Mouse (Mus musculus) liver, embryonic 12.5 days (tissue): ENCODE measurements around the gene Zbtb20. TPM values are rescaled to one million over a fixed set of nuclear protein-coding genes. Genes with fewer than 3 reads are reported as not detected.
A peak's percentile ranks its signal among the peaks of the same experiment; 100 is the strongest.

ENCODE experiments used
- ATAC-seq: fragments of 200-750 bp; cut with Nextera tagmentation; 2 replicates; pipeline ENCODE4 v1.8.0; 2017; ENCODE audit warnings: moderate number of reproducible peaks, mild to moderate bottlenecking, moderate library complexity
- H3K27ac ChIP-seq: fragments of 300-500 bp; sonication (generic); 2 replicates; pipeline ENCODE4 v1.5.1; 2016; ENCODE audit warnings: mild to moderate bottlenecking
- H3K27me3 ChIP-seq: fragments of 300-500 bp; sonication (generic); replicated peaks from 2 replicates; pipeline ENCODE4 v1.6.1; 2016; ENCODE audit warnings: mild to moderate bottlenecking, moderate library complexity
- H3K36me3 ChIP-seq: fragments of 300-500 bp; sonication (generic); 2 replicates; pipeline ENCODE4 v1.6.1; 2016; ENCODE audit warnings: mild to moderate bottlenecking, moderate library complexity
- H3K4me1 ChIP-seq: fragments of 300-500 bp; sonication (generic); 2 replicates; pipeline ENCODE4 v1.6.1; 2016
- H3K4me2 ChIP-seq: fragments of 300-500 bp; sonication (generic); 2 replicates; pipeline ENCODE4 v1.6.1; 2016; ENCODE audit warnings: mild to moderate bottlenecking, moderate library complexity
- H3K4me3 ChIP-seq: fragments of 300-500 bp; sonication (generic); 2 replicates; pipeline ENCODE4 v1.5.1; 2016; ENCODE audit warnings: mild to moderate bottlenecking, moderate library complexity
- H3K9ac ChIP-seq: fragments of 300-500 bp; sonication (generic); 2 replicates; pipeline ENCODE4 v1.6.1; 2016; ENCODE audit warnings: mild to moderate bottlenecking, moderate library complexity
- H3K9me3 ChIP-seq: fragments of 300-500 bp; sonication (generic); replicated peaks from 2 replicates; pipeline ENCODE4 v1.6.1; 2016; ENCODE audit warnings: mild to moderate bottlenecking, moderate library complexity
- WGBS: fragments of 180-500 bp; shearing (Covaris S2); methylation state at CpG from one replicate; pipeline ENCODE4 v1.1.7; 2016; ENCODE audit not compliant: insufficient replicate concordance; 5-methylcytosine and 5-hydroxymethylcytosine counted together
- polyA plus RNA-seq: library from polyadenylated mRNA; unstranded; fragments of >200 nt; fragmentation: Nextera tagmentation; extraction: Ambion mirVana; gene quantifications from 2 replicates; pipeline ENCODE4 v1.2.1, GENCODE M21; 2016

The Zbtb20 gene
- polyA plus RNA-seq, 1 experiment from 2014 or later: 3.8 TPM

GRCm38 (mm10) chr16:43545261-43545660 lies 669.6 kb downstream of the Zbtb20 start:
- Histone ChIP-seq H3K36me3 (no peaks in the 10 kb centered on the region), H3K4me1 (peaks cover 5% of the 10 kb centered on the region; the same call in 1 of the 2 replicates), H3K9me3 (no peaks in the 10 kb centered on the region), H3K9ac (no peak overlapping the region), H3K4me3 (no peak overlapping the region), H3K27ac (no peak overlapping the region), H3K4me2 (no peak overlapping the region), H3K27me3 (no peaks in the 10 kb centered on the region)
- WGBS: 55% methylated on average over 4 of the region's 4 CpGs
- no peak for ATAC-seq

- Histone ChIP-seq H3K4me3 (no peak overlapping the region), H3K27ac (no peak overlapping the region), H3K9me3 (no peaks in the 10 kb centered on the region), H3K36me3 (no peaks in the 10 kb centered on the region), H3K4me2 (peak overlapping the region; percentile 10), H3K4me1 (peaks cover 5% of the 10 kb centered on the region; the same call in 1 of the 2 replicates), H3K27me3 (no peaks in the 10 kb centered on the region), H3K9ac (no peak overlapping the region)
- no peak for ATAC-seq
- 37% methylated on average over 19 of the region's 19 CpGs for WGBS
These were observed 671.9 kb downstream of the Zbtb20 start for GRCm38 (mm10) chr16:43547323-43548180.

- Histone ChIP-seq H3K4me3 (no peak overlapping the region), H3K4me2 (no peak overlapping the region), H3K4me1 (peaks cover 5% of the 10 kb centered on the region; the same call in 1 of the 2 replicates), H3K9ac (no peak overlapping the region), H3K27me3 (no peaks in the 10 kb centered on the region), H3K9me3 (no peaks in the 10 kb centered on the region), H3K36me3 (no peaks in the 10 kb centered on the region), H3K27ac (no peak overlapping the region)
- ATAC-seq: no peak
- WGBS: 61% methylated on average over 5 of the region's 5 CpGs
These were observed 673.1 kb downstream of the Zbtb20 start for GRCm38 (mm10) chr16:43548774-43549173.

GRCm38 (mm10) chr16:43549425-43550089 lies 673.9 kb downstream of the Zbtb20 start:
- Histone ChIP-seq H3K27me3 (no peaks in the 10 kb centered on the region), H3K4me2 (no peak overlapping the region), H3K9me3 (no peaks in the 10 kb centered on the region), H3K36me3 (no peaks in the 10 kb centered on the region), H3K27ac (no peak overlapping the region), H3K4me3 (no peak overlapping the region), H3K9ac (no peak overlapping the region), H3K4me1 (peaks cover 5% of the 10 kb centered on the region; the same call in 1 of the 2 replicates)
- no peak for ATAC-seq
- 53% methylated on average over 9 of the region's 9 CpGs for WGBS

DNA sequence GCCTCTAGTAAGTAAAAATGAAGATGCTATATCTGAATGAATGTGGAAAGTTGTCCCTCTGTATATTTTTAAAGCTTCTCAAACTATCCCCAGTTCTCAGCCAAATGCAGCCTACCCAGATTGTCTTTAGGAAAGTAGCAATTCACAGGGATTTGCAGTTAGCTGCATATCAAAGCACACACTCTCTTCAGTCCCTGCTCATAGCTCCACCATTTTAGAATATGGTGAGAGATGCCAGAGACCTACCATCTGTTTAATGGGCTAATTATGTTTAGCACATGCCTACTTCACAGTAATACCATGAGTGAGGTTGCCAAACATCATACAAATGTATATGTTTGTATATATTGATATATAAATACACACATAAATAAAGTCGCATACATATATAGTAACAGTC lies 676.8 kb downstream of the Zbtb20 start:
- H3K36me3 ChIP-seq: no peaks in the 10 kb centered on the region
- H3K4me3 ChIP-seq: no peak overlapping the region
- 89% methylated on average over 1 of the region's 1 CpGs for WGBS
- no peak for ATAC-seq
- H3K4me2 ChIP-seq: no peak overlapping the region
- peaks cover 5% of the 10 kb centered on the region; the same call in 1 of the 2 replicates for H3K4me1 ChIP-seq
- H3K9me3 ChIP-seq: no peaks in the 10 kb centered on the region
- H3K27ac ChIP-seq: no peak overlapping the region
- H3K27me3 ChIP-seq: no peaks in the 10 kb centered on the region
- H3K9ac ChIP-seq: no peak overlapping the region

DNA sequence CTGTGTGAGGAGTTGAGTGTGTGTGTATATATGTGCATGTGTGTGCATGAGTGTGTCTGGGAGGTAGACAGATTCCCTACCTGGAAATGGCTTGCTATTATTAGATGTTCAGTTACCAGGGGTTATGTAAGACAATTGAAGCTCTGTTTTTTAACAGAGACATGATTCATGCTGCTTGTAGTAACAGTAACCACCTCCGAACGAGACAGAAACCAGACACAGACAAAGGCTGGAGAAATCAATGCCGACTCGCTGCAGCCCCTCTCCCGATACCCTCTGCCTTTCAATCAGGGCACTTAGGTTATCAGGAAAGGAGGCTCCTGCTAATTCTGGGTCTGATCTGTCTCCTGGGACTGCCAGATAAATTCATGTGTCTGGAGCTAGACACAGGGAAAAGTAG lies 681.7 kb downstream of the Zbtb20 start:
- no peak overlapping the region for H3K27ac ChIP-seq
- 44% methylated on average over 5 of the region's 5 CpGs for WGBS
- no peaks in the 10 kb centered on the region for H3K36me3 ChIP-seq
- no peak overlapping the region for H3K9ac ChIP-seq
- no peaks in the 10 kb centered on the region for H3K9me3 ChIP-seq
- H3K27me3 ChIP-seq: no peaks in the 10 kb centered on the region
- ATAC-seq: no peak
- H3K4me3 ChIP-seq: no peak overlapping the region
- H3K4me2 ChIP-seq: no peak overlapping the region
- no peaks in the 10 kb centered on the region for H3K4me1 ChIP-seq

DNA sequence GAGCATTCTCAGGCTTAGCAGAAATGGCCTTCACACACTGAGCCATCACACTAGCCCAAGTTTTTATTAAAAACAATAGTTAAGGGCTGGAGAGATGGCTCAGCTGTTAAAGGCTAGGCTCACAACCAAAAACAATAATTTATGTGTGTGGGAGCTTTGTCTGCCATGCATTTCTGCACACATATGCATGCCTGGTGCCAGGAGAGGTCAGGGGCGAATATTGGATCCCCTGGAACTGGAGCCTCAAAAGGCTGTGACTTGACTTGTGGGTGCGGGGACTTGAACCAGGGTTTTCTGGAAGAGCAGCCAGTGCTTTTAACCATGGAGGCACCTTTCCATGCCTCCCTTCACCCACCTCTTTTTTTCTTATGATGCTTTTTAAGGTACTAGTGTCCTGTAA lies 685.6 kb downstream of the Zbtb20 start:
- no peak overlapping the region for H3K4me3 ChIP-seq
- ATAC-seq: no peak
- WGBS: 52% methylated on average over 2 of the region's 2 CpGs

GRCm38 (mm10) chr16:43561956-43562355 lies 686.3 kb downstream of the Zbtb20 start:
- no peaks in the 10 kb centered on the region for H3K36me3 ChIP-seq

More for the DNA sequence above, 685.6 kb downstream of the Zbtb20 start:
- Histone ChIP-seq H3K9me3 (no peaks in the 10 kb centered on the region), H3K9ac (no peak overlapping the region), H3K36me3 (no peaks in the 10 kb centered on the region), H3K4me1 (no peaks in the 10 kb centered on the region), H3K27me3 (no peaks in the 10 kb centered on the region), H3K27ac (no peak overlapping the region), H3K4me2 (no peak overlapping the region)

DNA sequence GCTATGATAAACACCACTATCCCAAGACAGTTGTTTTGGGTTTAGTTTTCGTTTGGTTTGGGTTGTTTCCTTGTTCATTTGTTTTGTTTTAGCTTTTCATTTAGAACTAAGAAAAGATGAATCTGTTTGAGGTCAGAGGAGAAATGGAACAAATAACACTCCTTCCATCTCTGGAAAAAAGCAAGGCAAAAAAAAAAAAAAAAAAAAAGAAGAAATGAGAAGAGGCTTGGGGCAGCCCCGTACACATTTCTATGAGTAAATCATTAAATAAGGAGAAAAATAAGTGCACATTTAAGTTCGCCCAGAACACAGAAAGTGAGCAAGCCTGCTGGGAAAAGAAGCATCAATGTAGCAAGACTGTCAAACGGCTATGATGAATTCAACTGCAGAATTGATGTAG lies 690.2 kb downstream of the Zbtb20 start:
- no peak for ATAC-seq
- Histone ChIP-seq H3K9me3 (no peaks in the 10 kb centered on the region), H3K4me1 (no peaks in the 10 kb centered on the region), H3K4me3 (no peak overlapping the region), H3K4me2 (no peak overlapping the region), H3K27me3 (no peaks in the 10 kb centered on the region), H3K36me3 (no peaks in the 10 kb centered on the region), H3K9ac (no peak overlapping the region), H3K27ac (no peak overlapping the region)
- WGBS: 64% methylated on average over 4 of the region's 4 CpGs

More at GRCm38 (mm10) chr16:43561956-43562355, 686.3 kb downstream of the Zbtb20 start:
- Histone ChIP-seq H3K9me3 (no peaks in the 10 kb centered on the region), H3K4me1 (no peaks in the 10 kb centered on the region), H3K27ac (no peak overlapping the region), H3K9ac (no peak overlapping the region), H3K27me3 (no peaks in the 10 kb centered on the region), H3K4me2 (no peak overlapping the region), H3K4me3 (no peak overlapping the region)
- no peak for ATAC-seq
- WGBS: 65% methylated on average over 4 of the region's 4 CpGs

- Histone ChIP-seq H3K27me3 (no peaks in the 10 kb centered on the region), H3K9ac (no peak overlapping the region), H3K36me3 (no peaks in the 10 kb centered on the region), H3K27ac (no peak overlapping the region), H3K4me2 (no peak overlapping the region), H3K4me1 (no peaks in the 10 kb centered on the region), H3K4me3 (no peak overlapping the region), H3K9me3 (no peaks in the 10 kb centered on the region)
- 75% methylated on average over 1 of the region's 1 CpGs for WGBS
- ATAC-seq: no peak
These were observed 690.8 kb downstream of the Zbtb20 start for GRCm38 (mm10) chr16:43566511-43566910.

- H3K27me3 ChIP-seq: no peaks in the 10 kb centered on the region; the same call in 1 of the 2 replicates
- H3K4me3 ChIP-seq: no peak overlapping the region
- no peak overlapping the region for H3K27ac ChIP-seq
- no peak overlapping the region for H3K4me2 ChIP-seq
- WGBS: 76% methylated on average over 16 of the region's 16 CpGs
- ATAC-seq: no peak
- no peaks in the 10 kb centered on the region for H3K36me3 ChIP-seq
- peaks cover 6% of the 10 kb centered on the region; the same call in 1 of the 2 replicates for H3K4me1 ChIP-seq
- H3K9ac ChIP-seq: no peak overlapping the region
- H3K9me3 ChIP-seq: no peaks in the 10 kb centered on the region
These were observed 695.8 kb downstream of the Zbtb20 start for GRCm38 (mm10) chr16:43571376-43572081.

DNA sequence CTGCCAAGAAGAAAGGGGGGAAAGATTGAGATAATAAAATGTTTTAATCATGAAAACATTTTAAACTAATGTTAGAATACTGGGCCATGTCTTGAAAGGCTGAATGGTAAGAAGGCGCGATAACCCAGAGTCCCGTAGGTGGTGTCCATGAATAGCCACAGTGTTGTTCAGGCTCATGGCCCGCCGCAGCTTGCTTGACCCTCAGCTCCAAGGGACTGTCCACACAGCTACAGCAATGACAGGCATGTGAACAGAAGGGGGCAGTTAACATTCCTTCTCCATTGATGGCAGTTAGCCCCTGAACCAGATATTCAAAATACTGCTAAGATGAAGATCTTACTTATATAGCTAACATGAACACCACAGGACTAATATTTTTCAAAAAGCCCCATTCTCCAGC lies 696.5 kb downstream of the Zbtb20 start:
- Histone ChIP-seq H3K27ac (no peak overlapping the region), H3K36me3 (no peaks in the 10 kb centered on the region), H3K9ac (no peak overlapping the region), H3K4me1 (peaks cover 6% of the 10 kb centered on the region; the same call in 1 of the 2 replicates), H3K27me3 (no peaks in the 10 kb centered on the region; the same call in 1 of the 2 replicates), H3K4me2 (no peak overlapping the region), H3K4me3 (no peak overlapping the region), H3K9me3 (no peaks in the 10 kb centered on the region)
- WGBS: 79% methylated on average over 5 of the region's 5 CpGs
- ATAC-seq: no peak
